Mouse (Mus musculus): ENCODE measurements around the gene Shbg.

Shbg gene

GRCm38 (mm10) chr11:69575220-69575619 lies 42.5 kb downstream of the Shbg start:
- in situ Hi-C loops (cut with MboI, MseI) = no loop called here

DNA sequence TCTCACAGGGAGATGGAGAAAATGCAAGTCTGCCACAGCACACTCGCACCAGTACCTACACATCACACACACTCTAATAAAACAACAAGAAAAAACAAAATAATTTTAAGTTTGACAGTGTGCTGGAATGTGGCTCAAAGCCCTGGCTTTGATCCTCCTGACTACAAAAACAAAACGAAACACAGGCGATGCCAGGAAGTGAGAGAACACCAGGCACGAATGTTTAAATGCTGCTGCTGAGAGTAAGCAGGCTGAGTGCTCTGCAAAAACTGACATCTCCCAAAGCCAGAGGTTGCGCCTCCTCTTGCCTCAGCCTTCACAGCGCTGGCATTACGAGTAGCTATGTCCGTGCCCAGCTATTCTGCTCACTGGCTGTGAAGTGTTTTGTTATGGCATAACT lies 52.6 kb downstream of the Shbg start:
- in situ Hi-C loops (cut with MboI, MseI) = no loop called here

Data from T-helper 2 cell (primary cell).